Mouse (Mus musculus): ENCODE data around the gene Polr2b. TPM values are rescaled to one million over a fixed set of nuclear protein-coding genes. Genes with fewer than 3 reads are reported as not detected.

Polr2b gene
- polyA plus RNA-seq, 1 experiment from 2014 or later: 60.3 TPM

- H3K4me3 ChIP-seq: no peak overlapping the region
- 74% methylated on average over 6 of the region's 6 CpGs for WGBS
- no peak overlapping the region for H3K27ac ChIP-seq
- no peaks in the 10 kb centered on the region for H3K36me3 ChIP-seq
- DNase-seq (ENCODE audit: low spot score): no peak
- peaks cover 3% of the 10 kb centered on the region; the same call in 1 of the 2 replicates for H3K27me3 ChIP-seq (ENCODE audit: insufficient read depth, poor library complexity, severe bottlenecking)
- H3K9me3 ChIP-seq: no peaks in the 10 kb centered on the region
- H3K4me1 ChIP-seq: peaks cover 10% of the 10 kb centered on the region; the same call in 1 of the 2 replicates
These were observed 62.8 kb downstream of the Polr2b start for GRCm38 (mm10) chr5:77372778-77373177.

GRCm38 (mm10) chr5:77374945-77375344 is 65.0 kb downstream of the Polr2b start:
- 0 out of 2 replicates have a peak, but pooled peaks cover 6% of the 10 kb centered on the region for H3K4me1 ChIP-seq
- H3K27ac ChIP-seq: 0 out of 2 replicates have a peak overlapping the region, but pooled peaks have one; percentile 47
- no peaks in the 10 kb centered on the region for H3K27me3 ChIP-seq (ENCODE audit: insufficient read depth, poor library complexity, severe bottlenecking)
- WGBS: 34% methylated on average over 3 of the region's 3 CpGs
- DNase-seq (ENCODE audit: low spot score): no peak
- H3K4me3 ChIP-seq: no peak overlapping the region
- H3K9me3 ChIP-seq: no peaks in the 10 kb centered on the region
- no peaks in the 10 kb centered on the region for H3K36me3 ChIP-seq

GRCm38 (mm10) chr5:77375546-77375945 is 65.6 kb downstream of the Polr2b start:
- Histone ChIP-seq H3K4me3 (no peak overlapping the region), H3K27ac (0 out of 2 replicates have a peak overlapping the region, but pooled peaks have one; percentile 47), H3K4me1 (0 out of 2 replicates have a peak, but pooled peaks cover 6% of the 10 kb centered on the region), H3K27me3 (ENCODE audit: insufficient read depth, poor library complexity, severe bottlenecking) (no peaks in the 10 kb centered on the region), H3K36me3 (no peaks in the 10 kb centered on the region), H3K9me3 (no peaks in the 10 kb centered on the region)
- WGBS: 67% methylated on average over 4 of the region's 4 CpGs
- DNase-seq (ENCODE audit: low spot score): no peak

GRCm38 (mm10) chr5:77378027-77378426 is 68.1 kb downstream of the Polr2b start:
- 83% methylated on average over 3 of the region's 3 CpGs for WGBS
- H3K27me3 ChIP-seq (ENCODE audit: insufficient read depth, poor library complexity, severe bottlenecking): no peaks in the 10 kb centered on the region
- 0 out of 2 replicates have a peak, but pooled peaks cover 6% of the 10 kb centered on the region for H3K4me1 ChIP-seq
- no peaks in the 10 kb centered on the region for H3K36me3 ChIP-seq
- DNase-seq (ENCODE audit: low spot score): no peak
- no peaks in the 10 kb centered on the region for H3K9me3 ChIP-seq
- H3K27ac ChIP-seq: no peak overlapping the region
- no peak overlapping the region for H3K4me3 ChIP-seq

GRCm38 (mm10) chr5:77379434-77380135 is 69.6 kb downstream of the Polr2b start:
- 78% methylated on average over 14 of the region's 14 CpGs for whole genome bisulfite sequencing
- no peak overlapping the region for H3K27ac ChIP-seq
- H3K27me3 ChIP-seq (ENCODE audit: insufficient read depth, poor library complexity, severe bottlenecking): no peaks in the 10 kb centered on the region
- no peak for DNase-seq (ENCODE audit: low spot score)
- peaks cover 12% of the 10 kb centered on the region; the same call in 1 of the 2 replicates for H3K4me1 ChIP-seq
- no peak overlapping the region for H3K4me3 ChIP-seq
- no peaks in the 10 kb centered on the region for H3K36me3 ChIP-seq
- no peaks in the 10 kb centered on the region for H3K9me3 ChIP-seq

GRCm38 (mm10) chr5:77380321-77380901 is 70.5 kb downstream of the Polr2b start:
- Histone ChIP-seq H3K4me1 (peaks cover 8% of the 10 kb centered on the region; the same call in 1 of the 2 replicates), H3K9me3 (no peaks in the 10 kb centered on the region), H3K36me3 (no peaks in the 10 kb centered on the region), H3K27me3 (ENCODE audit: insufficient read depth, poor library complexity, severe bottlenecking) (no peaks in the 10 kb centered on the region), H3K27ac (no peak overlapping the region), H3K4me3 (no peak overlapping the region)
- WGBS: 84% methylated on average over 17 of the region's 17 CpGs
- DNase-seq (ENCODE audit: low spot score): no peak

- Histone ChIP-seq H3K4me3 (no peak overlapping the region), H3K9me3 (no peaks in the 10 kb centered on the region), H3K27ac (no peak overlapping the region), H3K36me3 (no peaks in the 10 kb centered on the region), H3K4me1 (peaks cover 9% of the 10 kb centered on the region; the same call in 1 of the 2 replicates), H3K27me3 (ENCODE audit: insufficient read depth, poor library complexity, severe bottlenecking) (no peaks in the 10 kb centered on the region)
- WGBS: 86% methylated on average over 7 of the region's 7 CpGs
- no peak for DNase-seq (ENCODE audit: low spot score)
These were observed 71.3 kb downstream of the Polr2b start for GRCm38 (mm10) chr5:77381283-77381682.

GRCm38 (mm10) chr5:77381686-77382085 is 71.7 kb downstream of the Polr2b start:
- H3K4me3 ChIP-seq: no peak overlapping the region
- peaks cover 12% of the 10 kb centered on the region; the same call in 1 of the 2 replicates for H3K4me1 ChIP-seq
- no peaks in the 10 kb centered on the region for H3K36me3 ChIP-seq
- H3K27me3 ChIP-seq (ENCODE audit: insufficient read depth, poor library complexity, severe bottlenecking): no peaks in the 10 kb centered on the region
- H3K27ac ChIP-seq: no peak overlapping the region
- no peaks in the 10 kb centered on the region for H3K9me3 ChIP-seq
- no peak for DNase-seq (ENCODE audit: low spot score)
- 83% methylated on average over 5 of the region's 5 CpGs for WGBS

GRCm38 (mm10) chr5:77383799-77384554 is 74.0 kb downstream of the Polr2b start:
- no peaks in the 10 kb centered on the region for H3K36me3 ChIP-seq
- H3K4me1 ChIP-seq: peaks cover 15% of the 10 kb centered on the region; the same call in 1 of the 2 replicates
- no peaks in the 10 kb centered on the region for H3K27me3 ChIP-seq (ENCODE audit: insufficient read depth, poor library complexity, severe bottlenecking)
- no peak for DNase-seq (ENCODE audit: low spot score)
- H3K4me3 ChIP-seq: no peak overlapping the region
- whole genome bisulfite sequencing: 82% methylated on average over 5 of the region's 5 CpGs
- H3K9me3 ChIP-seq: no peaks in the 10 kb centered on the region
- no peak overlapping the region for H3K27ac ChIP-seq

GRCm38 (mm10) chr5:77384724-77385123 is 74.8 kb downstream of the Polr2b start:
- WGBS: 73% methylated on average over 9 of the region's 9 CpGs
- Histone ChIP-seq H3K27me3 (ENCODE audit: insufficient read depth, poor library complexity, severe bottlenecking) (no peaks in the 10 kb centered on the region), H3K4me1 (peaks cover 15% of the 10 kb centered on the region; the same call in 1 of the 2 replicates), H3K36me3 (no peaks in the 10 kb centered on the region), H3K4me3 (no peak overlapping the region), H3K9me3 (no peaks in the 10 kb centered on the region), H3K27ac (no peak overlapping the region)
- DNase-seq (ENCODE audit: low spot score): no peak

GRCm38 (mm10) chr5:77385221-77385620 is 75.3 kb downstream of the Polr2b start:
- H3K27ac ChIP-seq: no peak overlapping the region
- no peaks in the 10 kb centered on the region for H3K9me3 ChIP-seq
- DNase-seq (ENCODE audit: low spot score): no peak
- no peaks in the 10 kb centered on the region for H3K36me3 ChIP-seq
- no peaks in the 10 kb centered on the region for H3K27me3 ChIP-seq (ENCODE audit: insufficient read depth, poor library complexity, severe bottlenecking)
- WGBS: 89% methylated on average over 5 of the region's 5 CpGs
- peaks cover 15% of the 10 kb centered on the region; the same call in 1 of the 2 replicates for H3K4me1 ChIP-seq
- H3K4me3 ChIP-seq: no peak overlapping the region

- 71% methylated on average over 6 of the region's 6 CpGs for WGBS
- no peaks in the 10 kb centered on the region for H3K9me3 ChIP-seq
- H3K27me3 ChIP-seq (ENCODE audit: insufficient read depth, poor library complexity, severe bottlenecking): no peaks in the 10 kb centered on the region
- no peaks in the 10 kb centered on the region for H3K36me3 ChIP-seq
- H3K4me1 ChIP-seq: peaks cover 15% of the 10 kb centered on the region; the same call in 1 of the 2 replicates
- H3K27ac ChIP-seq: no peak overlapping the region
- H3K4me3 ChIP-seq: no peak overlapping the region
- no peak for DNase-seq (ENCODE audit: low spot score)
These were observed 76.1 kb downstream of the Polr2b start for GRCm38 (mm10) chr5:77385900-77386595.

Measured in heart, embryonic 10.5 days (tissue).